Mouse (Mus musculus): ENCODE results near the gene Palmd. TPM values are rescaled to one million over a fixed set of nuclear protein-coding genes. Genes with fewer than 3 reads are reported as not detected.

Palmd gene
- polyA plus RNA-seq, 1 experiment from 2014 or later: 9.9 TPM

- no peaks in the 10 kb centered on the region for H3K9me3 ChIP-seq
- H3K27ac ChIP-seq (replicated peaks): no peak overlapping the region
- no peaks in the 10 kb centered on the region for H3K27me3 ChIP-seq
- ATAC-seq (ENCODE audit: low FRiP score, low read depth): no peak
- H3K9ac ChIP-seq: no peak overlapping the region
- H3K4me2 ChIP-seq: no peak overlapping the region
- H3K4me3 ChIP-seq: no peak overlapping the region
- no peaks in the 10 kb centered on the region for H3K36me3 ChIP-seq
- WGBS: 90% methylated on average over 7 of the region's 7 CpGs
- H3K4me1 ChIP-seq (replicated peaks): no peaks in the 10 kb centered on the region
Observed at GRCm38 (mm10) chr3:116889358-116889757, 79.4 kb downstream of the Palmd start.

GRCm38 (mm10) chr3:116884941-116885340 is 83.8 kb downstream of the Palmd start:
- no peaks in the 10 kb centered on the region for H3K4me1 ChIP-seq (replicated peaks)
- no peaks in the 10 kb centered on the region for H3K36me3 ChIP-seq
- no peak overlapping the region for H3K9ac ChIP-seq
- ATAC-seq (ENCODE audit: low FRiP score, low read depth): no peak
- no peak overlapping the region for H3K4me3 ChIP-seq
- H3K9me3 ChIP-seq: no peaks in the 10 kb centered on the region
- H3K27me3 ChIP-seq: no peaks in the 10 kb centered on the region
- no peak overlapping the region for H3K27ac ChIP-seq (replicated peaks)
- no peak overlapping the region for H3K4me2 ChIP-seq
- 89% methylated on average over 8 of the region's 8 CpGs for WGBS

- Histone ChIP-seq H3K4me1 (replicated peaks) (no peaks in the 10 kb centered on the region), H3K27me3 (no peaks in the 10 kb centered on the region), H3K9ac (no peak overlapping the region), H3K4me3 (no peak overlapping the region), H3K36me3 (no peaks in the 10 kb centered on the region), H3K4me2 (no peak overlapping the region), H3K27ac (replicated peaks) (no peak overlapping the region), H3K9me3 (no peaks in the 10 kb centered on the region)
- WGBS: 93% methylated on average over 14 of the region's 14 CpGs
- no peak for ATAC-seq (ENCODE audit: low FRiP score, low read depth)
Observed at GRCm38 (mm10) chr3:116882221-116882960, 86.4 kb downstream of the Palmd start.

GRCm38 (mm10) chr3:116870372-116870771 is 98.4 kb downstream of the Palmd start:
- Histone ChIP-seq H3K4me3 (no peak overlapping the region), H3K4me1 (replicated peaks) (no peaks in the 10 kb centered on the region), H3K9me3 (no peaks in the 10 kb centered on the region), H3K27me3 (no peaks in the 10 kb centered on the region), H3K4me2 (no peak overlapping the region), H3K9ac (no peak overlapping the region), H3K36me3 (no peaks in the 10 kb centered on the region), H3K27ac (replicated peaks) (no peak overlapping the region)
- no peak for ATAC-seq (ENCODE audit: low FRiP score, low read depth)
- 77% methylated on average over 3 of the region's 3 CpGs for WGBS

Other genes with a start within 250 kb of the Palmd start
- gene Agl, start 160.8 kb downstream of the Palmd start, polyA plus RNA-seq (2015; fragmentation: Nextera tagmentation; extraction: Ambion mirVana): 13.9 and 15.0 TPM in 2 replicates
- gene Frrs1, start 109.5 kb downstream of the Palmd start, polyA plus RNA-seq (2015; fragmentation: Nextera tagmentation; extraction: Ambion mirVana): 5.5 and 6.6 TPM in 2 replicates
- gene 4930455H04Rik, start 720 bp downstream of the Palmd start, polyA plus RNA-seq (2015; fragmentation: Nextera tagmentation; extraction: Ambion mirVana): not detected in 2 replicates